Mouse (Mus musculus) neural tube, embryonic 13.5 days (tissue): ENCODE results near the gene Gm609. TPM values are rescaled to one million over a fixed set of nuclear protein-coding genes. Genes with fewer than 3 reads are reported as not detected.

ENCODE experiments used
- ATAC-seq: fragments of 200-750 bp; cut with Nextera tagmentation; 2 replicates; pipeline ENCODE4 v1.8.0; 2017; ENCODE audit warnings: low read depth, mild to moderate bottlenecking, moderate TSS enrichment, moderate library complexity
- H3K27ac ChIP-seq: fragments of 300-500 bp; sonication (generic); replicated peaks from 2 replicates; pipeline ENCODE4 v1.5.1; 2015; ENCODE audit warnings: moderate library complexity, mild to moderate bottlenecking, inconsistent platforms
- H3K27me3 ChIP-seq: fragments of 300-500 bp; sonication (generic); 2 replicates; pipeline ENCODE4 v1.6.1; 2015; ENCODE audit warnings: mild to moderate bottlenecking, inconsistent platforms
- H3K36me3 ChIP-seq: fragments of 300-500 bp; sonication (generic); 2 replicates; pipeline ENCODE4 v1.6.1; 2015; ENCODE audit warnings: mild to moderate bottlenecking, inconsistent platforms
- H3K4me1 ChIP-seq: fragments of 300-500 bp; sonication (generic); replicated peaks from 2 replicates; pipeline ENCODE4 v1.6.1; 2015; ENCODE audit warnings: inconsistent platforms
- H3K4me2 ChIP-seq: fragments of 300-500 bp; sonication (generic); 2 replicates; pipeline ENCODE4 v1.6.1; 2015; ENCODE audit warnings: inconsistent platforms, mild to moderate bottlenecking, moderate library complexity
- H3K4me3 ChIP-seq: fragments of 300-500 bp; sonication (generic); 2 replicates; pipeline ENCODE4 v1.5.1; 2015; ENCODE audit warnings: mild to moderate bottlenecking, inconsistent platforms
- H3K9ac ChIP-seq: fragments of 300-500 bp; sonication (generic); 2 replicates; pipeline ENCODE4 v1.6.1; 2015; ENCODE audit warnings: moderate library complexity, mild to moderate bottlenecking, inconsistent platforms
- H3K9me3 ChIP-seq: fragments of 300-500 bp; sonication (generic); 2 replicates; pipeline ENCODE4 v1.6.1; 2016; ENCODE audit warnings: inconsistent platforms
- WGBS: fragments of 180-500 bp; shearing (Covaris S2); methylation state at CpG from one replicate; pipeline ENCODE4 v1.1.7; 2015; 5-methylcytosine and 5-hydroxymethylcytosine counted together
- polyA plus RNA-seq: library from polyadenylated mRNA; unstranded; fragments of >200 nt; fragmentation: Nextera tagmentation; extraction: Ambion mirVana; gene quantifications from 2 replicates; pipeline ENCODE4 v1.2.1, GENCODE M21; 2015

The Gm609 gene
- polyA plus RNA-seq, 1 experiment from 2014 or later = not detected

DNA sequence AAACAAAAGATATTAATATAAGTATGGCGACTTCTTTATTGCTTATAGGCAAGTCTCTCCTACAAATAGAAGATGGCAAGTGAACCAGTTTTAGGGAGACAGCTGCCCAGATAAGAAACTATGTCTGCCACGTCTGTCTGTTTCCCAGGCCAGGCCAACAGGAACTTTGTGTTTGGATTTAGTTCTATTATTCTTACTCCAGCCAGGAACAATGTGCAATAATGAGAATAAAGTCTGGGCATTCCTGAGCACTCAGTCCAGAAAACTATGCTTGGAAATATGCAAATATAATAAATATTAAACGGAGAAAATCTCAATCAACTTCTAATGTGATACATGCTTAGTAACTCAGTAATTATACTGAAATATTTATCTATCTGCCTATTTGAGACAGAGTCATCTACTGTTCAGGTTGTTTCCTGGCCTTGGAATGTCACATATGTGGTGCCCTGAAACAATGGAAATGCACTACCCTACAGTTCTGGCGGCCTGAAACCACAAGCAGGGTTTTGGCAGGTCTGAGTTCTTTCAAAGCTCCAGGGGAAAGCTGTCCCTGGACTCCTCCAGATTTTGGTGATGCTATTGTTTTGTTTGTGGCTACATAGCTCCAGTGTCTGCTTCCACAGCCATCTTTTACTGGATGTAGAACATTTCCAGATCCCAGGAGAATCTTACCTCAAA is 123.3 kb downstream of the Gm609 start:
- H3K4me2 ChIP-seq = no peak overlapping the region
- WGBS = 81% methylated on average over 4 of the region's 4 CpGs
- no peak overlapping the region for H3K9ac ChIP-seq
- H3K36me3 ChIP-seq = no peaks in the 10 kb centered on the region
- no peaks in the 10 kb centered on the region for H3K4me1 ChIP-seq
- no peak overlapping the region for H3K4me3 ChIP-seq
- H3K27ac ChIP-seq = no peak overlapping the region
- H3K9me3 ChIP-seq = no peaks in the 10 kb centered on the region
- no peaks in the 10 kb centered on the region for H3K27me3 ChIP-seq
- no peak for ATAC-seq

DNA sequence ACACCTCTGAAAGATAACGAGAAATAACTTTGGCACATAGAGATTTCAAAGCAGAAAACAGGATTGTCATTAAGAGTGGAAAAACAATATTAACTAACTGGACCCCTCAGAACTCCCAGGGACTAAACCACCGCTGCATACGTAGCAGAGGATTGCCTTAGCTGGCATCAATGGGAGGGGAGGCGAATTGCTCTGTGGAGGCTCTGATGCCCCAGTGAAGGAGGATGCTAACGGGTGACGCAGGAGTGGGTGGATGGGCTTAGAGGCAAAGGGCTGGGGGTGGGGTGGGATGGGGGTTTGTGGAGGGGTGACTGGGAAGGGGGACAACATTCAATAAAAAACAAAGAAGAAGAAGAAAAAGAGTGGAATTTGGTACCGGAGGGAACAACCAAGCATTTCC is 126.7 kb downstream of the Gm609 start:
- Histone ChIP-seq H3K27ac (no peak overlapping the region), H3K9me3 (no peaks in the 10 kb centered on the region), H3K9ac (no peak overlapping the region), H3K36me3 (no peaks in the 10 kb centered on the region), H3K4me1 (no peaks in the 10 kb centered on the region), H3K27me3 (no peaks in the 10 kb centered on the region), H3K4me3 (no peak overlapping the region), H3K4me2 (no peak overlapping the region)
- WGBS = 76% methylated on average over 7 of the region's 7 CpGs
- no peak for ATAC-seq

DNA sequence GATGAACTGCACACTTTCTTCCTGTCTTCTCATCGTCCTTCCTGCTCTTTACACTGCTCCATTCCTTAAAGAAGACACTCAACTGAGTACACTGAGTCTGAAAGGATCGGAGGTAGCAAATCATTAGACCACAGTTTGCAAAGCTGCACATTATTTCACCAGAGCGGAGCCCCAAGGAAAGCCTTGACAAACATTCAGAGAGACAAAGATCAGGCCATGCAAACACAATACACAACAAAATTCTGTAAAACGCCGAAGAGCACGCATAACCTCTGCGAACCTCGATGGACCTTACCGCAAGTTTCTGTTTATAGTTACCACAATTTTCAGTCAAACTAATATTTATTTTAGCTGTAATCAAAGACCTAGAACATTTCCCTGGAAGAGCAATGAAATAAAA is 127.4 kb downstream of the Gm609 start:
- H3K4me1 ChIP-seq = no peaks in the 10 kb centered on the region
- H3K9me3 ChIP-seq = no peaks in the 10 kb centered on the region
- no peak overlapping the region for H3K27ac ChIP-seq
- 84% methylated on average over 9 of the region's 9 CpGs for WGBS
- H3K4me3 ChIP-seq = no peak overlapping the region
- no peaks in the 10 kb centered on the region for H3K36me3 ChIP-seq
- H3K4me2 ChIP-seq = no peak overlapping the region
- H3K27me3 ChIP-seq = no peaks in the 10 kb centered on the region
- no peak overlapping the region for H3K9ac ChIP-seq
- ATAC-seq = no peak

DNA sequence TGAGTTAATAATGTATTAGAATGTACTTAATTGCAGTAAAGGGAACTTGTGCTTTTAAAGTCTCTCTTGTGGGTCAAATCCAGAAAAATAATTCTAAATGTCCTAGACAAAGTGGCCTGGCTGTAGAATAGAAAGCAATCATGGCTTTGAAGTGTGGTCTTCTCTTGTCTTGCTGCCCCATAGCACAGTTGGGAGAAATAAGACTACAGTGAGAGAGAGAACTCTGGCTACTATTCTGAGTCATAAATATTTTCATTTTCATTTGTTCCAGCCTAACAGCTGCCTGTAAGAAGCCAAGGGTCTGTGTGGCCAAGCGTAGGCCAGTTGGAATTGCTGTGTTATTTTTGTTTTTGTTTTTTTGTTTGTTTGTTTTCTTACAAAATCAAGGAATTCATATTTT is 128.1 kb downstream of the Gm609 start:
- Histone ChIP-seq H3K36me3 (no peaks in the 10 kb centered on the region), H3K27me3 (no peaks in the 10 kb centered on the region), H3K4me1 (no peaks in the 10 kb centered on the region), H3K27ac (no peak overlapping the region), H3K4me2 (no peak overlapping the region), H3K9ac (no peak overlapping the region), H3K4me3 (no peak overlapping the region), H3K9me3 (no peaks in the 10 kb centered on the region)
- no peak for ATAC-seq
- 87% methylated on average over 1 of the region's 1 CpGs for WGBS

DNA sequence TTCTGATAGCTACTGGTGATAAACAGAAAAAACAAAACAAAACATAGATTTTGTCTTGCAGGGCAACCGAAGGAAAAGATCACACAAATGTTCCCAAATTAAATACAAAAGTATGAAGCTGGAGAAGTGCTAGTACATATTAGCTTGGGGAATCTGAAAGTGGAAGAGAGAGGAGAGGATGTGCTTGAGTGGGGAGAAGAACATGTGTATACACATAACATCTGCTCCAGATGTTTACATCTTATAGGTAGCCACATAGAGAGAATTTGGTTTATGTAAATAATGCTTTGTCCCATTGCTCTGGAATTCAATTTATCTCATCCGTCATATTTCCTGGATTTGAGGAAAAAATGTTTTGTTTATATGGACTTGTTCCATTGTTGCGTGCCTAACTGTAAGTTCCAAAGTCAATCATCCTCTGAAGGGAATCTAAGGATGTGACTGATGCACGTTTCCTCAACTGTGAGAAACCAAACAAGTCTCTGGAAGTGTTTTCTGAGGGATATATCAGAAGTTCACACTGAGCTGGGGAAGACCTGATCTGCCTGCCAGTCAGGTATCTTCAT is 129.2 kb downstream of the Gm609 start:
- Histone ChIP-seq H3K27me3 (no peaks in the 10 kb centered on the region), H3K9ac (no peak overlapping the region), H3K4me1 (no peaks in the 10 kb centered on the region), H3K27ac (no peak overlapping the region), H3K36me3 (no peaks in the 10 kb centered on the region), H3K4me2 (no peak overlapping the region), H3K9me3 (no peaks in the 10 kb centered on the region), H3K4me3 (no peak overlapping the region)
- no peak for ATAC-seq
- WGBS = 82% methylated on average over 4 of the region's 4 CpGs

Other genes with a start within 250 kb of the Gm609 start
- gene Cd200, start 83.9 kb downstream of the Gm609 start, polyA plus RNA-seq = 207 and 220 TPM in 2 replicates
- gene Gm17783, start 39.1 kb upstream of the Gm609 start, polyA plus RNA-seq = not detected in 2 replicates
- not detected in 2 replicates for gene Slc9c1, start 42.3 kb upstream of the Gm609 start, polyA plus RNA-seq
- 0.10 TPM in 1 of 2 replicates, not detected in the other for gene Gcsam, start 117.4 kb upstream of the Gm609 start, polyA plus RNA-seq
- gene BC016579, start 161.1 kb upstream of the Gm609 start, polyA plus RNA-seq = not detected in 2 replicates
- 0.24 and 0.41 TPM in 2 replicates for gene Tmprss7, start 200.7 kb upstream of the Gm609 start, polyA plus RNA-seq
- gene Tagln3, start 231.6 kb upstream of the Gm609 start, polyA plus RNA-seq = 732 and 735 TPM in 2 replicates
- gene Abhd10, start 250.0 kb upstream of the Gm609 start, polyA plus RNA-seq = 41.2 and 44.8 TPM in 2 replicates